Mouse (Mus musculus) spleen, postnatal 14 days (tissue): ENCODE data around the gene Thsd4.

Experiments
- DNase-seq, 2 experiments: peaks; one replicate each; pipeline ENCODE4 v3.0.0; 2021 to 2022; ENCODE audit warnings: low spot score in 2 of 2

The Thsd4 gene

DNA sequence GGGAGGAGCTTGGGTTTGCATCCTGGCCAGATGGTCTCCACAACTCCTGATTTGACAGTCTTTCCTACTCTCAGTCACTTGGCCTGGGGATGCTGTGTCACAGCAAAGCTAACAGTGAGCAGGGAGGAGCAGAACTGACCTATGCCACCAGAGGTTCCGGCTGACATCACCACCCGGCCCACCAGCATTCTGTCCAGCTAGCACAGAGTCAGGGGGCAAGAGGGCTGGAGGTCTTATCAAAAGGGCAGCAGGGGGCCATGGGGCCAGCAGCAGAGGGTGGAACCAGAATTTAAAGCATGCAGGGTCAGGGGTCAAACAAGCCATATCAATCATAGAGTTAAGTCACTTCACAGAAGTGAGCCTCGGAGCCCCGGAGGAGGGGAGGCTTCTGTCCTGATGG lies 4.7 kb downstream of the Thsd4 start:
- no peak for DNase-seq

DNA sequence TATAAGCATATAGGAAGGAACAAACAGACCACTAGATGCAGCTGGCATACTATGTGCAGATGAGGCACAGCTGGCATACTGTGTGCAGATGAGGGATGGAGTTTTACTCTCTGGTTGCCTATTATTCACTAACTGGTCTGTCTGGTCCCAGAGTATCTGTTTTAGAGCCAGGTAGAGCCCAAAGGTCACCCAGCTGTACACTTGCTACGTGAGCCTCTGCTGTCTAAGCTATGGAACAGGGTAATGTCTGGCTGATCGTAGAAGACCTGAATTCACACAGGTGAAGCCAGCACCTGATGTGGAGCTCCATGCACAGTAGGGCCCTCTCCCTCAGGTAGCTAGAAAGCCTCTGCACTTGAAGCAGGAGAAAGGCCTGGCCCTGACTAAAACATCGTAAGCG lies 5.5 kb downstream of the Thsd4 start:
- no peak for DNase-seq

- no peak for DNase-seq
Measured at GRCm38 (mm10) chr9:60513329-60513788, 8.5 kb downstream of the Thsd4 start.

GRCm38 (mm10) chr9:60510876-60511275 lies 11.0 kb downstream of the Thsd4 start:
- DNase-seq: no peak

DNA sequence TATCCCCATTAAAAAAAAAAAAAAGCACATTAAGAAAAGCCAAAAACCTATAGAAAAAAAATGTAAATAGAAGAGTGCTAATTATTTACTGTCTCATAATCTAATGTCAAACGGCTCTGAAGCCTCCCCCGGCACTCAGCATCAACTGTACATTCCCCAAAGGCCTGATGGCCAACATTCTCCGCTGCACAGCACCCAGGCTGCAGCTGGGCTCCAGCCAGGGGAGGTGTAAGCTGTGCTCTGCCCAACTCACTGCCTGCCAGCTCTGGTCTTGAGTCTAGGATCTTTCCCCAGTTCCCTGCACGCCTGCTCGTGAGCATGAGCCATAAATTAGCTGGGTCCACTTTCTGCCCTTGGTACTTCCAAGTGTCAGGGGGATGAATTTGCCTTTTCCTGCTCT lies 15.7 kb downstream of the Thsd4 start:
- DNase-seq: no peak

GRCm38 (mm10) chr9:60504378-60505285 lies 17.2 kb downstream of the Thsd4 start:
- no peak for DNase-seq

DNA sequence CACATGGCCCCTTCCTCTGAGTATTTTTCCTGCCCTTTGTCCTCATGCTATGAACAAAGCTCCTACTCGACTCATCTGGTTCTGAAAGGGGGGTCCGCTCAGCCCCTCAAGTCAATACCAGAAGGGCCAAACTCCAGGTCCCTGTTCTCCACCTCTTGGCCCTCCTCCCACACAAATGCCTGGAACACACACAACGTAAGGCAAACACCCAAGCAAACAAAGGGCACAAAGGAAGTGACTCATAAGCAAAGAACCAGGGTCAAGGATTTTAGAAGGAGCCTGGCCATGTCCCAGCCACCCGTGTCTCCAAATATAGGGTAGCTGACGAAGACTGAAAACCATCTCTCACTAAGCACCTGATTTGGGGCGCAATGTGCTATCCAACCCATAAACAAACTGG lies 19.6 kb downstream of the Thsd4 start:
- no peak for DNase-seq

DNA sequence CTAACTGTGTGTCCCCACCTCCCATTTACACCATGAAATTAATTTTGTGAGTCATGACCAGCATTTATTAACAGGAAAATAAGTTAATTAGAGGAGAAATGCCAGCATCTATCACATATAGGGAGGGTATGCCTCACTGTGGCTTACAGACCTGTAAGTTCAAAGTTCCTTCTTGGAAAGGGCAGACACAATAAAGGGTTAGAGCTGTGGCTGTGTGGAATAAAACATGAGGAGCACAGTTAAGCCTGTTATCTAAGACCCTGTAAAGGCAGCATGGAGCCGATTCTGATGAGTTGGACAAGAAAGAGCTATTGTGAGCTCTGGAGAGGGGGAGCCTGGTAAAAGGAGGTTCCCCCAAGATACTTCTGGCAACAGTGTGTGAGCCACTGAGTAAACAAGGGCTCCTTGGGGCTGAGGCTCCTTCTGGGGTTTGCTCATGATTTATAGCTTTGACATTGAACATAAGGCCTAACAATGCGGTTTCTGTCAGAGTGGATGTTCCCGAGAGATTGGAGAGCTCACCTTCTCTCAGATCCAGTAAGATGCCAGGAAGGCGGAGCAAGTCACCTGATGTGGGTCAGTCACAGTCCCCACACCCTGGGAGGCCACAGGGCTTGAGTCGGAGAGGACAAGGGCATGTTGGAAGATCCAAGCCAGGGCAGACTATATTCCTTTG lies 20.2 kb downstream of the Thsd4 start:
- DNase-seq: no peak

- no peak for DNase-seq
Measured at GRCm38 (mm10) chr9:60492275-60492974, 29.4 kb downstream of the Thsd4 start.

DNA sequence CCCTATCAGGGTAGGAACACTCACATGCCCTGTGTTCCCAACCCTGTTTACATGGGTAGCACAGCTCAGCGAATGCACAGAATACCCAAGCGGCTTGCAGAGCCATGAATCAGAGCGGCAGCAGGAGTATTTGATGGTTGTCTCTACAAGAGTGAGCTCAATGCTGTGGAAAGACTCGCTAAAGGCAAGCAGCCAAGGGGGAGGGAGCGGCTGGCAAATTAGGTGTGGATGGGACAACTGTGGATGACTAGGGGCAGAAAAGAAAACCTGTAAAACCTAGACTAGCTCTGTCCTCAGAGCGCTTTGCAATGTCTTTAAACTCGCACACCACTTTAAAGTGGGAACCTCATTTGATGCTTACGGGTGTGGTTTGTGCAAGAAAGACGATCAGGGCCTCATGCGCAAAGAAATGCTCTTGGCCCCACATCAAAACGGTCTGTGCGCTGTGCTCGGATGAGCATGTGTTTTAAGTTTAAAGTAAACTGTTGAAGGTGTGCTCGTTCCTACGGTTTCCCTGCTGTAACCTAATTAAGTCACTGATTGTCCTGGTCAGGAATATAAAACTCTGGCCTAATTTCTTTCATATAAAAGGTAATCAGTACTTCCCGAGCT lies 30.3 kb downstream of the Thsd4 start:
- DNase-seq: no peak

DNA sequence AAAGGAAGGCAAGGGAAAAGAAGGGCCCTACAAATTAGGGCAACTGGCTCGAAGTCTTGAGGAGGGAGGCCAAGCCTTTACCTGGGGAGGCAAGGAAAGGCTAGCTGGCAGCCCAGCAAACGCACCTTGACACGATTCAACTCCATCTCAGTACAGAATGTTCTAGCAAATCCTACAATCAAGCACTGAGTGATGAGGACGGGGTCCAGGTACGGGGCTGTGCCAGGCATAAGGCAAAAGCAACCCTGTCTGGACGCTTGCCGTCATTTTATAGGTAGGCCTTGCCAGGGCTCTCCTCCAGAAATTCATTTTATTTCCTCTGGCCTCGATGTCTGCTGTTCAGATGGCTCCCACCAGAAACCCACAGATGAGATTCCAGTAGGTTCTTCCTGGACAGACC lies 30.8 kb downstream of the Thsd4 start:
- DNase-seq: no peak

DNA sequence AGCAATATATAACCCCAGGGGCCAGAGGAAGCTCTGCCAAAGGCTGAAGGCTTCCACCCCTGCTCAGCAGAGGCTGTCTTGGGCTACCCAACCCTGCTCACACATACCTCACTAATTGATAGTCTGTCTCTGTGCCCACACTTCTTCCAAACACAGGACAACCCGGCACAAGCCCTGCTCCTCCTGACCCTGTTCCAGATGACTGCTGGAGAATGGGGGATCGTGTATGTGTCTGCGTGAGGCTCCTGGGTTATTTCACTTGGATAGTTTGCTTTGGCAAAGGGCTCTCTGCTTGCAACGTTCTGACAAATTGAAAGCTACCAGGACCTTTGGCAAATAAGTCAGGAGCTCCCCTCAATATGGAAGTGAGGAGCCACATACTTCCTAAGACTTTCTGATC lies 33.0 kb downstream of the Thsd4 start:
- DNase-seq: no peak

DNA sequence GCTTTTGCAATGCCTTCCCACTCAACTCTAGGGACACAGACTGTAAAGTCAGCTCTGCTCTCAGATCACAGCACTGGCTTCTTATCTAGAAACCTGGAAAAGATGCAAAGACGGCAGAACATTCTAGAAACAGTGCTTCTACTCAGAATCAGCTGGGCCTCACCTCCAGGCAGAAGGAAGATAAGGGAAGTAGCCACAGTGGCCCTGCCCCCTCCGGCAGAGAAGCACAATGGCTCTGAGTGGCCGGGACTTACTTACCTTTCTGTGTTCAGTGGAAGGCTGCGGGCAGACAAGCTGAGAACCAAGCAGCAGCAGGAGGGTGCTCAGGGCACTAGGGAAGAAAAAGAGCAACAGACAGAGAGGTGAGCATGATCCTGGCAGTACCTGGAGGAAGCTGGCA lies 39.7 kb downstream of the Thsd4 start:
- no peak for DNase-seq

DNA sequence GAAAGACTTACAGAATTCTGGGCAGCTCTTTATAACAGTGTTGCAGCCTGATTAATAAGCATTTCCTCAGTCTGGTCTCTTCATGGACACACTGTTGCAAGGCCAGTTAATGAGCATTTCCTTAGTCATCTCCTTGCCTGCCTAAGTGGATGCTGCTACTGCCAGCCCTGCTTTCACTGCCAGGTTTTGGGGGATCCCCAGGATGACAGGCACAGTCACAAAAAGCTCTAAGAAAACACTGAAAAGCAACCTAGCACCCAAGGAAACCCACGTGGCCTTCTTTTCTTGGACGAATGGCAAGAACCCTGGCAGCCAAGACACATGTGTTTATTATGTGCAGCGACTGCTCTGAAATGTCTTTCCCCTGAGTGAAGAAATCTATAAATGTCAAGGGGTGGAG lies 41.8 kb downstream of the Thsd4 start:
- DNase-seq: no peak

- DNase-seq: no peak
Measured at GRCm38 (mm10) chr9:60478806-60479205, 43.0 kb downstream of the Thsd4 start.

GRCm38 (mm10) chr9:60477991-60478750 lies 43.7 kb downstream of the Thsd4 start:
- DNase-seq: no peak

- DNase-seq: no peak
Measured at GRCm38 (mm10) chr9:60460010-60460982, 61.5 kb downstream of the Thsd4 start.

DNA sequence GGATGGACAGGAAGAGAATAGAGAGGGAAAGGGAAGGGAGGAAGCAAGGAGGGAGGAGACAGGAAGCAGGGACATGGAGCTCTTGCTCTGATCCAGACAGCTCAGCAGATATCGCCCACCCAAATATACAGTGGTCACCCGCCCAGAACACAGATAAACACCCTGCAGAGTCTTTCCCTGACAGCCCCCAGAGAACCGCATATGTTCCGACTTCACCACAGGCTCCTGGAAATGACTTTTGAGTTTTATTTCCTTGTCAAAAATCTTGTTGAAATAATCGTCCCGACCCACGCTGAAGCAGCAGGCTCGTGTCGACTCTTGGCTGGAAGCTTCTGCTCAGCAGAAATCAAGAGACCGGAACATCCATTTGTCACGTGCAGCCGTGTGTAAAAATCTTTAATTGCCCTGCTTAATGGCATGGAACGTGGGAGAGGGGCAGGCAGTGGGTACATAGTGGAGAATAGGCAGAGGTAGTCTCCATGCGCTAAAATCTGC lies 63.3 kb downstream of the Thsd4 start:
- no peak for DNase-seq

DNA sequence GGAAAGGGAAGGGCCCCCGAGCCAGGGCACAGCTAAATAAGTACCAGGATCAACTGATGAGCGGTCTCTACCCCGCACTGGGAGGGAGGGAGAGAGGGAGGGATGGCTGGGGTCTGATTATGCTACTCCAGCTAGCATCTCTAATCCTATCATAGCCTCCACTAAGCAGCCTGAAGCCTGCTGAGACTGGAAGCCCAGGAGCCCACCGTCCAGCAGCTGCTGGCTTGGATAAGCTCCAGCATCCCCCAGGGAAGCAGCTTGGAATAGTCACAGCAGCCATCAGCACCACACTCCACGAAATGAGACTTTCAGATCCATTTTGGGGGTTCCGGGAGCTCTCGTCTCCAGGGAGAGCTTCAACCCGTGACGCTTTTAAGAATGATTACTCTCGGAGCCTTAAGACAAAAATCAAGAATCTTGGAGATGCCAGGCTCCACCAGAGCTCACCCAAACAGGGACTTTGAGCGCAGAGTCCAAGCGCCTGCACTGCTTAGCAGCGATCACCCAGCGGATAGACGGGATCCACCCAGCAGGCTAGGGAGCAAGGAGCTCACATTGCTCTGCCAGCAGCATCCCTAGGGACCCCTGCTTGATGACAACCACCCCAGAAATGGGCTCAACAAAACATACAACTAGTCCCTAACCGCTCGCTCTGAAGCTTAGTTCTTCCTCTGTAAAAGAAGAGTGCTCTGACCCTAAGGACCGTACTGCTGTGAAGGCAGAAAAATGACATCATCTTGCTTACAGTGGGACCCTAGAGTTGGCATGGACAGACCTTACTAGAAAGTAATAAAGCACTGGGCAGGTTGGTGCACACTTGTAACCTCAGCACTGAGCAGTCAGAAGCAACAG lies 64.3 kb downstream of the Thsd4 start:
- no peak for DNase-seq
